Mouse (Mus musculus) liver, embryonic 16.5 days (tissue): Measurements from ENCODE around the gene Gm15517. TPM values are rescaled to one million over a fixed set of nuclear protein-coding genes. Genes with fewer than 3 reads are reported as not detected.
"Not testable (repeated sequence)": the region's sequence is repeated elsewhere in the genome, so short reads cannot be mapped to it uniquely, and the experiment has no call there.

Experiments used
- ATAC-seq: fragments of 200-750 bp; cut with Nextera tagmentation; 2 replicates; pipeline ENCODE4 v1.8.0; 2017; ENCODE audit warnings: low read depth, mild to moderate bottlenecking, moderate number of reproducible peaks, moderate library complexity
- H3K27ac ChIP-seq: fragments of 300-500 bp; sonication (generic); 2 replicates; pipeline ENCODE4 v1.5.1; 2014; ENCODE audit warnings: mild to moderate bottlenecking, low read length
- H3K27me3 ChIP-seq: fragments of 300-500 bp; sonication (generic); 2 replicates; pipeline ENCODE4 v1.6.1; 2014; ENCODE audit warnings: low read depth, low read length, mixed read lengths; ENCODE audit not compliant: control insufficient read depth, insufficient read depth
- H3K36me3 ChIP-seq: fragments of 300-500 bp; sonication (generic); 2 replicates; pipeline ENCODE4 v1.6.1; 2014; ENCODE audit warnings: mild to moderate bottlenecking; ENCODE audit not compliant: control insufficient read depth, insufficient read depth
- H3K4me1 ChIP-seq: fragments of 300-500 bp; sonication (generic); 2 replicates; pipeline ENCODE4 v1.6.1; 2014; ENCODE audit warnings: low read depth, low read length, mixed read lengths; ENCODE audit not compliant: control insufficient read depth
- H3K4me2 ChIP-seq: fragments of 300-500 bp; sonication (generic); 2 replicates; pipeline ENCODE4 v1.6.1; 2014; ENCODE audit warnings: low read depth, low read length, mixed read lengths
- H3K4me3 ChIP-seq: fragments of 300-500 bp; sonication (generic); 2 replicates; pipeline ENCODE4 v1.5.1; 2014; ENCODE audit warnings: low read depth, mild to moderate bottlenecking, low read length
- H3K9ac ChIP-seq: fragments of 300-500 bp; sonication (generic); 2 replicates; pipeline ENCODE4 v1.6.1; 2014; ENCODE audit warnings: low read depth, low read length
- H3K9me3 ChIP-seq: fragments of 300-500 bp; sonication (generic); replicated peaks from 2 replicates; pipeline ENCODE4 v1.6.1; 2016; ENCODE audit warnings: low read length; ENCODE audit not compliant: control insufficient read depth
- WGBS: fragments of 180-500 bp; shearing (Covaris S2); extraction: QIAGEN DNeasy Blood & Tissue Kit; methylation state at CpG from one replicate; pipeline ENCODE4 v1.1.7; 2014; ENCODE audit not compliant: insufficient replicate concordance; 5-methylcytosine and 5-hydroxymethylcytosine counted together
- polyA plus RNA-seq: library from polyadenylated mRNA; unstranded; fragments of >200 nt; fragmentation: Nextera tagmentation; extraction: Ambion mirVana; gene quantifications from 2 replicates; pipeline ENCODE4 v1.2.1, GENCODE M21; 2015

The Gm15517 gene
- polyA plus RNA-seq, 1 experiment from 2014 or later = not detected

- no peak for ATAC-seq
- 63% methylated on average over 3 of the region's 3 CpGs for WGBS
Observed at GRCm38 (mm10) chr7:44275546-44275945, 14.3 kb downstream of the Gm15517 start.

GRCm38 (mm10) chr7:44276461-44277249 is 15.4 kb downstream of the Gm15517 start:
- 42% methylated on average over 10 of the region's 10 CpGs for WGBS

More at GRCm38 (mm10) chr7:44275546-44275945, 14.3 kb downstream of the Gm15517 start:
- no peak overlapping the region for H3K27ac ChIP-seq
- H3K4me3 ChIP-seq = no peak overlapping the region
- H3K4me2 ChIP-seq = no peak overlapping the region
- no peaks in the 10 kb centered on the region for H3K9me3 ChIP-seq
- no peaks in the 10 kb centered on the region for H3K27me3 ChIP-seq
- no peak overlapping the region for H3K9ac ChIP-seq
- no peaks in the 10 kb centered on the region for H3K4me1 ChIP-seq
- no peaks in the 10 kb centered on the region for H3K36me3 ChIP-seq

GRCm38 (mm10) chr7:44277250-44277622 is 16.0 kb downstream of the Gm15517 start:
- no peaks in the 10 kb centered on the region for H3K9me3 ChIP-seq
- no peak overlapping the region for H3K27ac ChIP-seq
- no peak overlapping the region for H3K4me3 ChIP-seq
- no peak overlapping the region for H3K9ac ChIP-seq
- no peaks in the 10 kb centered on the region for H3K27me3 ChIP-seq
- H3K4me2 ChIP-seq = no peak overlapping the region
- ATAC-seq = no peak
- H3K4me1 ChIP-seq = no peaks in the 10 kb centered on the region
- WGBS = 40% methylated on average over 2 of the region's 2 CpGs
- no peaks in the 10 kb centered on the region for H3K36me3 ChIP-seq

More at GRCm38 (mm10) chr7:44276461-44277249, 15.4 kb downstream of the Gm15517 start:
- Histone ChIP-seq H3K4me1 (no peaks in the 10 kb centered on the region), H3K27ac (no peak overlapping the region), H3K36me3 (no peaks in the 10 kb centered on the region), H3K9me3 (no peaks in the 10 kb centered on the region), H3K4me2 (no peak overlapping the region), H3K27me3 (no peaks in the 10 kb centered on the region), H3K9ac (no peak overlapping the region), H3K4me3 (no peak overlapping the region)
- no peak for ATAC-seq

GRCm38 (mm10) chr7:44280959-44281358 is 19.7 kb downstream of the Gm15517 start:
- Histone ChIP-seq H3K36me3 (no peaks in the 10 kb centered on the region), H3K27ac (no peak overlapping the region), H3K9me3 (no peaks in the 10 kb centered on the region), H3K9ac (no peak overlapping the region), H3K4me1 (no peaks in the 10 kb centered on the region), H3K4me2 (no peak overlapping the region), H3K4me3 (no peak overlapping the region), H3K27me3 (no peaks in the 10 kb centered on the region)
- no peak for ATAC-seq
- WGBS = 12% methylated on average over 1 of the region's 1 CpGs

GRCm38 (mm10) chr7:44281586-44281985 is 20.3 kb downstream of the Gm15517 start:
- Histone ChIP-seq H3K4me3 (no peak overlapping the region), H3K27me3 (no peaks in the 10 kb centered on the region), H3K9me3 (no peaks in the 10 kb centered on the region), H3K27ac (no peak overlapping the region), H3K9ac (no peak overlapping the region), H3K4me2 (no peak overlapping the region), H3K4me1 (no peaks in the 10 kb centered on the region), H3K36me3 (no peaks in the 10 kb centered on the region)
- ATAC-seq = no peak
- WGBS = 63% methylated on average over 7 of the region's 7 CpGs

GRCm38 (mm10) chr7:44287760-44288159 is 26.5 kb downstream of the Gm15517 start:
- Histone ChIP-seq H3K27me3 (no peaks in the 10 kb centered on the region), H3K9ac (no peak overlapping the region), H3K4me1 (no peaks in the 10 kb centered on the region), H3K4me3 (no peak overlapping the region), H3K9me3 (no peaks in the 10 kb centered on the region), H3K4me2 (no peak overlapping the region), H3K36me3 (no peaks in the 10 kb centered on the region), H3K27ac (no peak overlapping the region)
- ATAC-seq = no peak
- 44% methylated on average over 7 of the region's 7 CpGs for WGBS

GRCm38 (mm10) chr7:44290986-44291385 is 29.7 kb downstream of the Gm15517 start:
- no peak for ATAC-seq
- WGBS = 49% methylated on average over 4 of the region's 4 CpGs

GRCm38 (mm10) chr7:44291418-44291817 is 30.2 kb downstream of the Gm15517 start:
- H3K27ac ChIP-seq = no peak overlapping the region
- no peaks in the 10 kb centered on the region for H3K36me3 ChIP-seq
- no peak for ATAC-seq
- 30% methylated on average over 4 of the region's 4 CpGs for WGBS
- no peaks in the 10 kb centered on the region for H3K9me3 ChIP-seq
- H3K4me3 ChIP-seq = no peak overlapping the region
- H3K4me2 ChIP-seq = no peak overlapping the region
- H3K27me3 ChIP-seq = no peaks in the 10 kb centered on the region
- no peaks in the 10 kb centered on the region for H3K4me1 ChIP-seq
- no peak overlapping the region for H3K9ac ChIP-seq

More at GRCm38 (mm10) chr7:44290986-44291385, 29.7 kb downstream of the Gm15517 start:
- no peaks in the 10 kb centered on the region for H3K27me3 ChIP-seq
- H3K4me2 ChIP-seq = no peak overlapping the region
- no peaks in the 10 kb centered on the region for H3K36me3 ChIP-seq
- H3K9ac ChIP-seq = no peak overlapping the region
- H3K4me1 ChIP-seq = no peaks in the 10 kb centered on the region
- no peak overlapping the region for H3K4me3 ChIP-seq
- H3K9me3 ChIP-seq = no peaks in the 10 kb centered on the region
- H3K27ac ChIP-seq = no peak overlapping the region

GRCm38 (mm10) chr7:44297501-44297900 is 36.3 kb downstream of the Gm15517 start:
- 49% methylated on average over 2 of the region's 2 CpGs for WGBS
- not testable (repeated sequence) for H3K9me3 ChIP-seq, H3K4me3 ChIP-seq, H3K27ac ChIP-seq, H3K27me3 ChIP-seq, ATAC-seq, H3K4me1 ChIP-seq, H3K36me3 ChIP-seq, H3K4me2 ChIP-seq, H3K9ac ChIP-seq
